Mouse (Mus musculus): ENCODE measurements around the gene Sec16b.

DNA sequence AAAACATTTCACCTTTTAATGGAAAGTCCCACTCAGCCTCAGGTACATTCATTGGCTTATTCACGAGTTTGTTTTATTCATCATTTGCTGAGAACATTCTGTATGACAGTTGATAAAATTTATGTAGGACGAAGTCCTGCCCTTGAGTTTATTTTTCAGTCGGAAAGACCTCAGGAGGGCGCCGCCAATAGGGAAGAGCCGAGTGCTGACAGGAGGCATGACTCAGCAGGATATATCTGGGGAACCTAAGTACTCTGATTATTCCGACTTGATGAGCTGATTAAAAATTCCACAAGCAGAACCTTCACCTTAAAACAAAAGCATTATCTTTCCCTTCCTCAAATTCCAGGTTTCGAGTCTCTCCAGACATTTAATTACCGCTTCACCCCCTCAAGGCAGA, 26.4 kb upstream of the Sec16b start:
- TF ChIP-seq POLR2A (IDR thresholded peaks at IDR 0.05; ENCODE audit: insufficient read depth, low read depth, low read length) (no peak), CTCF (IDR thresholded peaks at IDR 0.05) (no peak), EP300 (IDR thresholded peaks at IDR 0.05; ENCODE audit: insufficient read depth, low read depth, low read length) (no peak)

Data from heart, adult 2 months (tissue).